ENCODE assay signal across 9 mouse cellular contexts in genomic region chr9:29943209-29944070, GRCm38 (mm10). TPM values are rescaled to one million over a fixed set of nuclear protein-coding genes. Genes with fewer than 3 reads are reported as not detected.
DNase-seq lines count a peak whose midpoint lies in the region; ATAC-seq and TF ChIP-seq lines count a peak whose summit lies in the region.
"Had no signal": no experiment of that assay in that cellular context is flagged by ENCODE, and none has a peak within 500 bp of the region (broad histone marks: within the 10 kb centered on the region; RNA-seq: fewer than 3 reads in every experiment).

No protein-coding gene starts in this region.

- no peak overlapping the region for H3K9ac ChIP-seq in lung, embryonic 14.5 days
- H3K9ac ChIP-seq in intestine, embryonic 14.5 days (ENCODE audit: low read length) = no peak overlapping the region
- no peak overlapping the region for H3K9ac ChIP-seq in neural tube, embryonic 15.5 days (replicated peaks)

- no peak for ATAC-seq in lung, embryonic 14.5 days (ENCODE audit: insufficient read depth)
- no peak for ATAC-seq in intestine, embryonic 14.5 days (replicated peaks; ENCODE audit: low FRiP score, low TSS enrichment, low read depth)
- no peak for ATAC-seq in neural tube, embryonic 15.5 days (ENCODE audit: low FRiP score)
- no peak for ATAC-seq in CD4-positive, CD25-positive, alpha-beta regulatory T cell, adult 4 months
- ATAC-seq in megakaryocyte progenitor cell, adult 5-6 weeks (replicated peaks; ENCODE audit: poor library complexity) = no peak

- TF ChIP-seq CTCF in lung, embryonic 14.5 days (IDR thresholded peaks at IDR 0.05; ENCODE audit: low read depth) = no peak

- no peaks in the 10 kb centered on the region for H3K36me3 ChIP-seq in lung, embryonic 14.5 days (ENCODE audit: insufficient read depth)
- H3K36me3 ChIP-seq in intestine, embryonic 14.5 days (ENCODE audit: control insufficient read depth, insufficient read depth, low read length) = no peaks in the 10 kb centered on the region
- H3K36me3 ChIP-seq in neural tube, embryonic 15.5 days = 0 out of 2 replicates have a peak, but pooled peaks cover 3% of the 10 kb centered on the region

- peak overlapping the region; percentile 40 for H3K4me2 ChIP-seq in lung, embryonic 14.5 days
- peak overlapping the region; percentile 29 for H3K4me2 ChIP-seq in intestine, embryonic 14.5 days (ENCODE audit: low read length)
- H3K4me2 ChIP-seq in neural tube, embryonic 15.5 days = peak overlapping the region; percentile 36

- WGBS in lung, embryonic 14.5 days = 15% methylated on average over 20 of the region's 20 CpGs
- 25% methylated on average over 20 of the region's 20 CpGs for WGBS in intestine, embryonic 14.5 days
- whole genome bisulfite sequencing in neural tube, embryonic 15.5 days = 36% methylated on average over 20 of the region's 20 CpGs

- 0 out of 2 replicates have a peak, but pooled peaks cover 2% of the 10 kb centered on the region for H3K27me3 ChIP-seq in lung, embryonic 14.5 days (ENCODE audit: insufficient read depth, low read length)
- no peaks in the 10 kb centered on the region for H3K27me3 ChIP-seq in intestine, embryonic 14.5 days (replicated peaks; ENCODE audit: control insufficient read depth, insufficient read depth, low read length)
- H3K27me3 ChIP-seq in neural tube, embryonic 15.5 days (replicated peaks) = no peaks in the 10 kb centered on the region

- peak overlapping the region; percentile 3; the same call in 1 of the 2 replicates for H3K4me3 ChIP-seq in lung, embryonic 14.5 days (ENCODE audit: low read depth, low read length)
- no peak overlapping the region for H3K4me3 ChIP-seq in intestine, embryonic 14.5 days (ENCODE audit: low read depth, low read length)
- H3K4me3 ChIP-seq in neural tube, embryonic 15.5 days (replicated peaks) = no peak overlapping the region

- no peaks in the 10 kb centered on the region for H3K9me3 ChIP-seq in lung, embryonic 14.5 days (ENCODE audit: low read depth, low read length)
- H3K9me3 ChIP-seq in intestine, embryonic 14.5 days (ENCODE audit: control insufficient read depth, low read length) = no peaks in the 10 kb centered on the region
- no peaks in the 10 kb centered on the region for H3K9me3 ChIP-seq in neural tube, embryonic 15.5 days (replicated peaks)

- peak; percentile 17 for DNase-seq in embryo, embryonic 9.5 days (ENCODE audit: extremely low spot score)
- DNase-seq in embryo, embryonic 11 days = no peak
- DNase-seq in lung, embryonic 14.5 days = peak; percentile 17
- no peak for DNase-seq in lung, postnatal 4 days
- DNase-seq in intestine, embryonic 14.5 days (ENCODE audit: low spot score) = peak; percentile 60
- DNase-seq: spleen, adult 18-20 months had no signal

- H3K4me1 ChIP-seq in lung, embryonic 14.5 days (ENCODE audit: insufficient read depth) = no peaks in the 10 kb centered on the region
- no peaks in the 10 kb centered on the region for H3K4me1 ChIP-seq in intestine, embryonic 14.5 days (replicated peaks; ENCODE audit: control insufficient read depth, insufficient read depth, low read length)
- peaks cover 24% of the 10 kb centered on the region for H3K4me1 ChIP-seq in neural tube, embryonic 15.5 days

- no peak overlapping the region for H3K27ac ChIP-seq in lung, embryonic 14.5 days (ENCODE audit: low read depth)
- no peak overlapping the region for H3K27ac ChIP-seq in intestine, embryonic 14.5 days (ENCODE audit: low read depth)
- no peak overlapping the region; the same call in 1 of the 2 replicates for H3K27ac ChIP-seq in neural tube, embryonic 15.5 days (replicated peaks)

RNA-seq across cellular contexts. Expression of gene Ntm, which starts 19.5 kb away (rescaled TPM):
- polyA plus RNA-seq in lung, embryonic 14.5 days (2014; fragmentation: Nextera tagmentation; extraction: Ambion mirVana) = 22.0 and 22.1 TPM in 2 replicates
- 11.6 and 14.0 TPM in 2 replicates for polyA plus RNA-seq in intestine, embryonic 14.5 days (2014; fragmentation: Nextera tagmentation; extraction: Ambion mirVana)
- polyA plus RNA-seq in neural tube, embryonic 15.5 days (2015; fragmentation: Nextera tagmentation; extraction: Ambion mirVana) = 217 and 248 TPM in 2 replicates
- polyA plus RNA-seq in CD4-positive, CD25-positive, alpha-beta regulatory T cell, adult 4 months (2017; shearing (Covaris generic)) = not detected
- not detected in 2 replicates for total RNA-seq in megakaryocyte progenitor cell, adult 5-6 weeks (2015)
- total RNA-seq in megakaryocyte progenitor cell, adult 5-6 weeks (2017) = not detected in 2 replicates

Comparison
In these comparisons a context has a peak if more than half of its experiments do, and no peak if none do; other contexts are left out.
1. DNase-seq: peak in embryo, embryonic 9.5 days (single experiment), lung, embryonic 14.5 days (single experiment) and intestine, embryonic 14.5 days (single experiment); none in embryo, embryonic 11 days (single experiment) and lung, postnatal 4 days (0 of 2).
2. RNA of gene Ntm, which starts 19.5 kb away (polyA plus RNA-seq): 217 to 248 TPM in neural tube, embryonic 15.5 days, 22.0 to 22.1 TPM in lung, embryonic 14.5 days and 11.6 to 14.0 TPM in intestine, embryonic 14.5 days; not detected in CD4-positive, CD25-positive, alpha-beta regulatory T cell, adult 4 months; every median in the first group is over 10 times any median in the second.
3. Peak in every context shown above with its lines, with median percentiles within 50 percentile points of each other: H3K4me2 ChIP-seq.